Mouse (Mus musculus) kidney, adult 2 months (tissue): ENCODE data around the gene Dnah17.

Experiments
- CTCF ChIP-seq: fragments of 200-500 bp; conservative IDR thresholded peaks from 2 replicates; pipeline ENCODE4 v1.5.1; 2011; ENCODE audit warnings: low read depth, mild to moderate bottlenecking, control low read depth, low read length, moderate library complexity, mixed read lengths; ENCODE audit not compliant: insufficient read depth, insufficient read length
- POLR2A ChIP-seq: fragments of 200-500 bp; IDR thresholded peaks from one replicate; pipeline ENCODE4 v1.6.1; 2011; ENCODE audit warnings: low read depth, low read length, control low read depth

DNA sequence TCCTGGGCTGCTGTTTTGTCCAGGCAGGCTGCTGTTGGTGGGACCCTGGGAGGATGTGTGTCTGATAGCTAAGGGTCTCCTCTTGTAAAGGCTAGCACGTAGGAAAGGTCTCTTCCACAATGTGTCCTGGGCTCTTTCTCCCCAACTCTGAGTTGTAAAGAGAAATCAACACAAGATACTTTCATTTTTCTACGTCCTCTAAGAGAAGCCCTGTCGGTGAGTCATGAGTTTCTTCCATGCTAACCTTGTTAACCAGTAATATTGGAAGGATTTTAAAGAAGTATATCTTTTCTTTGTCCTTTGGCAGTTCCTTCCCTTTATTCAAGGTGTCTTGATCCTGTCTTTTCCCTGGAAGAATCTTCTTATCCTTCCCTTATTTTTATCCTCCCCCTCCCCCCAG lies 134.8 kb downstream of the Dnah17 start:
- TF ChIP-seq POLR2A = no peak
- no peak for TF ChIP-seq CTCF
